ENCODE assay signal across 10 mouse cellular contexts in the genomic region with DNA sequence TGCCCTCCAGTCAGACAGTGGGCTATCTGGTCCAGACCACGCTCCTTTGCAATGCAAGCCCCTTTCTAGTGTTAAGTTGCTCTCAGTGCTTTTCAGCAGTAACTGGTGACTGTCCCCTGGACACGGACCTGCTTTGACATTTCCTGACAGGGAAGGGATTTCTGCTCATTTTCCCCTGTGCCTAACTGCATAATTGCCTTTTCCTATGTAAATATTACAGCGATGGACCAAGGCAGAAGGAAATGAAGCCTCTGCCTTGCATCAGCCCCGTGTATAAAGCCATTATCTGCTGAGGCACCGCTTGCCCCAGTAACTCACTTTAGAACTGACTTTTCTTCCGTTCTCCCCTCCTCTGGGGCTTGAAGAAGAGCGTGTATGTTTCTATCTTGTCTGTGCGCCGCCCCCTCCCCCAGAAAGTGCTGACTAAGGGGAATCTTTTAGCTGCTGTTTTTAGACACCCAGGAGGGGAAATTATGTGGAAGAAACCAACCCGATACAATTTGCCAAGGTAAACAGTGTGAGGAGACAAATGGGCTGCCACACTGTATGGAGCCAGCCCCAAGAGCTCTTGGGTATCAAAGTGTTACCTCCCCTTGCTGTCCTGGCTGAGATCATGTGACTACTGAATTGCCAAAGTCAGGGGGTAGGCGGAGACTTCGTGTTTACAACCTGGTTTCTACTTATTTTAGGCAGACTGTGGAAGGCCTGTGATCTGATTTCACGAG. TPM values are rescaled to one million over a fixed set of nuclear protein-coding genes. Genes with fewer than 3 reads are reported as not detected.
DNase-seq lines count a peak whose midpoint lies in the region; ATAC-seq lines count a peak whose summit lies in the region.
"Had no signal": no experiment of that assay in that cellular context is flagged by ENCODE, and none has a peak within 500 bp of the region (broad histone marks: within the 10 kb centered on the region; RNA-seq: fewer than 3 reads in every experiment).

No protein-coding gene starts in this region.

- H3K9ac ChIP-seq in heart, embryonic 13.5 days: no peak overlapping the region
- H3K9ac ChIP-seq in hindbrain, embryonic 12.5 days: no peak overlapping the region
- no peak overlapping the region for H3K9ac ChIP-seq in midbrain, embryonic 13.5 days (replicated peaks)
- H3K9ac ChIP-seq: limb, embryonic 15.5 days had no signal

- 8% methylated on average over 13 of the region's 13 CpGs for WGBS in heart, embryonic 13.5 days
- 11% methylated on average over 13 of the region's 13 CpGs for WGBS in hindbrain, embryonic 12.5 days
- WGBS in midbrain, embryonic 13.5 days: 11% methylated on average over 13 of the region's 13 CpGs

- peak overlapping the region; percentile 58; the same call in 1 of the 2 replicates for H3K4me3 ChIP-seq in heart, embryonic 13.5 days
- H3K4me3 ChIP-seq in hindbrain, embryonic 12.5 days: peak overlapping the region; percentile 11; the same call in 1 of the 2 replicates
- peak overlapping the region; percentile 59; the same call in 1 of the 2 replicates for H3K4me3 ChIP-seq in midbrain, embryonic 13.5 days (replicated peaks)

- H3K4me2 ChIP-seq in heart, embryonic 13.5 days: peak overlapping the region; percentile 14
- H3K4me2 ChIP-seq in hindbrain, embryonic 12.5 days (replicated peaks): peak overlapping the region; percentile 99
- peak overlapping the region; percentile 99 for H3K4me2 ChIP-seq in midbrain, embryonic 13.5 days (replicated peaks)

- H3K27ac ChIP-seq in heart, embryonic 13.5 days (replicated peaks): no peak overlapping the region
- no peak overlapping the region for H3K27ac ChIP-seq in hindbrain, embryonic 12.5 days
- no peak overlapping the region for H3K27ac ChIP-seq in midbrain, embryonic 13.5 days
- H3K27ac ChIP-seq: limb, embryonic 15.5 days had no signal

- peaks cover 42% of the 10 kb centered on the region for H3K4me1 ChIP-seq in heart, embryonic 13.5 days
- H3K4me1 ChIP-seq in hindbrain, embryonic 12.5 days: peaks cover 34% of the 10 kb centered on the region
- H3K4me1 ChIP-seq in midbrain, embryonic 13.5 days (replicated peaks): peaks cover 31% of the 10 kb centered on the region

- ATAC-seq in heart, embryonic 13.5 days (ENCODE audit: extremely low read depth, insufficient number of reproducible peaks, low FRiP score, low TSS enrichment): no peak
- no peak for ATAC-seq in hindbrain, embryonic 12.5 days (ENCODE audit: low FRiP score)
- no peak for ATAC-seq in midbrain, embryonic 13.5 days
- ATAC-seq in cerebellum, adult (ENCODE audit: insufficient number of reproducible peaks, low FRiP score, low TSS enrichment): no peak

- H3K36me3 ChIP-seq in heart, embryonic 13.5 days: no peaks in the 10 kb centered on the region
- no peaks in the 10 kb centered on the region for H3K36me3 ChIP-seq in hindbrain, embryonic 12.5 days
- no peaks in the 10 kb centered on the region for H3K36me3 ChIP-seq in midbrain, embryonic 13.5 days
- H3K36me3 ChIP-seq: limb, embryonic 15.5 days had no signal

- intact Hi-C loops in gastrocnemius, postnatal 14 days (cut with DNase I; ENCODE audit: low total_unique reads): loop anchor here (10.0 kb wide), 2 partner anchors 196 to 486 kb away; no protein-coding TSS in a partner anchor

- H3K9me3 ChIP-seq in heart, embryonic 13.5 days: no peaks in the 10 kb centered on the region
- no peaks in the 10 kb centered on the region for H3K9me3 ChIP-seq in hindbrain, embryonic 12.5 days (replicated peaks)
- no peaks in the 10 kb centered on the region for H3K9me3 ChIP-seq in midbrain, embryonic 13.5 days
- H3K9me3 ChIP-seq: limb, embryonic 15.5 days had no signal

- H3K27me3 ChIP-seq in heart, embryonic 13.5 days (replicated peaks): peaks cover 87% of the 10 kb centered on the region
- peaks cover 65% of the 10 kb centered on the region for H3K27me3 ChIP-seq in hindbrain, embryonic 12.5 days
- peaks cover 57% of the 10 kb centered on the region for H3K27me3 ChIP-seq in midbrain, embryonic 13.5 days

- DNase-seq in heart, adult 8-10 months (ENCODE audit: low spot score): no peak
- DNase-seq in NIH3T3 (ENCODE audit: low read depth): peak; percentile 44
- DNase-seq in thymus, postnatal 10 days (ENCODE audit: low spot score in 2 of 2): no peak
- DNase-seq in gastrocnemius, postnatal 14 days: no peak

RNA-seq across cellular contexts. Expression of gene Adra2a, which starts 4.4 kb away (rescaled TPM):
- polyA plus RNA-seq in heart, embryonic 13.5 days (2015; fragmentation: Nextera tagmentation; extraction: Ambion mirVana): not detected in 2 replicates
- under 1 TPM; 0.28 to 0.75 (median 0.45) TPM for total RNA-seq in heart, adult 8-10 months (2022)
- 4.1 and 4.9 TPM in 2 replicates for polyA plus RNA-seq in hindbrain, embryonic 12.5 days (2016; fragmentation: Nextera tagmentation; extraction: Ambion mirVana)
- 1.9 TPM in 2 replicates for polyA plus RNA-seq in midbrain, embryonic 13.5 days (2015; fragmentation: Nextera tagmentation; extraction: Ambion mirVana)
- 1 to 10 TPM in 1 of 2 experiments, under 1 TPM in 1; 0.78 to 1.2 TPM for total RNA-seq in gastrocnemius, postnatal 14 days (2021)
- polyA plus RNA-seq: heart, postnatal 0 days had no signal

Comparison
In these comparisons a context has a peak if more than half of its experiments do, and no peak if none do; other contexts are left out.
1. H3K4me2 ChIP-seq: peak in every context shown above with its lines; median percentile 99 in hindbrain, embryonic 12.5 days; 99 in midbrain, embryonic 13.5 days; 14 in heart, embryonic 13.5 days.